Mouse (Mus musculus): Measurements from ENCODE around the gene Cyb5d1. TPM values are rescaled to one million over a fixed set of nuclear protein-coding genes. Genes with fewer than 3 reads are reported as not detected.

The Cyb5d1 gene
- polyA plus RNA-seq, 1 experiment, result 22.5 TPM

DNA sequence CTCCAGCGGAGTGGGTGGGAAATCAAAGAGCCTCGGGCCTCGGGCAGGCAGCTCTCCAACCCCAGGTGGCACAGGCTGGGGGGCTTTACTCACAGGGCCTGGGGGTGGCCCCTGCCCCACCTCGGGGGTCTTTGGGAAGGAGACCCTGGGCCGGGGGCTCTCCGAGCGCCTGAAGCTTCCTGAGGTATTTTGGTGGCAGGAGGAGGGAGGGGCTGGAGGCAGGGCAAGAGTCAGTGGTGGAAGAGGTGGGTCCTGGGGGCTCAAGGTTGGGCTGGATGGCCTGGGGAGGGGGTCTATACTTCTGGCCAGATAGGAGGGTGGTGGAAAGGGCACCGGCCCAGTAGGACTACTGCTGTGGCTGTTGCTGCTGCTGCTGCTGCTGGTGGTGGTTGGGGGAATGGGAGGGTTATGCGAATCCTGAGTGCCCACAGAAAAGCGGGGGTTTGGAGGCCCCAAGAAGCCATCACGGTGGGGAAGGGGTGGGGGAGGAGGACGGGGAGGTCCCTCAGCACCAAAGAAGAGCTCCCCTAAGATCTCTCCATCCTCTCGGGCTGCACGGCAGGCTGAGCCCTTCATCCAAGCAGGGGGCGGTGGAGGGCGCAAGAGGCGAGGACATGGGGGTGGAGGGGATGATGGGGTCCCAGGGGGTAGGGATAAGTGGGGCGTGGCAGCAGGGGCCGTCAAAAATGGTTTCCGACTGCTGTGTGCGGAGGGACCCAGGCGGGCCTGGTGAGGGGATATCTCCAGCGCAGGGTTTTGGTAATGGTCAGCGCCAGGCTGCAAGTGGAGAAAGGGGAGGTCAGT lies 10.2 kb upstream of the Cyb5d1 start:
- H3K4me1 ChIP-seq (ENCODE audit: control insufficient read depth, insufficient read depth, low read length), result 0 out of 2 replicates have a peak, but pooled peaks cover 4% of the 10 kb centered on the region
- no peak overlapping the region for H3K27ac ChIP-seq (ENCODE audit: insufficient read depth, low read depth, low read length)
- no peak for TF ChIP-seq POLR2A (IDR thresholded peaks at IDR 0.05; ENCODE audit: borderline replicate concordance, low read depth, low read length)
- TF ChIP-seq CTCF (IDR thresholded peaks at IDR 0.05; ENCODE audit: low read depth, low read length), result no peak
- no peak overlapping the region for H3K4me3 ChIP-seq (ENCODE audit: insufficient read depth, low read length)

DNA sequence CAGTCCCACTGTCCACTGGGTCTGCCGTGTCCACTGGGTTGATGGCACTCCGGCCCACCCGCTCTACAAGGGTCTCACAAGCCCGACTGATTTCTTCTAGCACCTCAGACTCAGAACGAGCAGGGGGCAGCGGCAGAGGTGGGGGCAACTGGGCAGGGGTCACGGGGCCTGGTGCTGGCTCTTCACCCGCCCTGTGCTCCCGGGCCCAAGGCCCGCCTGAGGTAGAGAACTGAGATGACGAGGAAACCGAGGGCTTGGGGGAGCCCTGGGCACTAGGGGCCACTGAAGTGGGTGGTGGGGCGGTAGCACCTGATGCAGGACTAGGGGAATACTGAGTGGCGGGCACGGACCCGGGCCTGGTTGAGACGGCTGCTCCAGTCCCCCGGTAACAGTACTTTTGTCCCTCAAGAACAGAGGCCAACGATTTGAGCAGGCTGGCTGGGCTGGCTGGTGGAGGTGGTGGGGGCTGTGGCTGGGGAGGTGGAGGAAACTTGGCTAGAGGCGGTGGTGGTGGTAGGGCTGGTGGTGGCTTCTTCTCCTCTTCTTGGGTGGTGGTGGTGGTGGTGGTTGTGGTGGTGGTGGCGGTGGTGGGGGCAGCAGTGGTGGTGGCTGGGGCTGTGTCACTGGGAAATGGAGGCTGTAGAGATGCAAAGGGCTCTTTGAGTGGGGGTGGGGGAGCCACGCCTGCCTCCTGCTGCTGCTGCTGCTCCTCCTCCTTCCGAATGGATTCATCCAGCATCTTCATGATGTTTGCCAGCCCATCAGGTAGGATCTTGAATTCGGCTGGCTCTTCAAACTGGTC lies 9.4 kb upstream of the Cyb5d1 start:
- Histone ChIP-seq H3K27ac (ENCODE audit: insufficient read depth, low read depth, low read length) (no peak overlapping the region), H3K4me3 (ENCODE audit: insufficient read depth, low read length) (no peak overlapping the region), H3K4me1 (ENCODE audit: control insufficient read depth, insufficient read depth, low read length) (0 out of 2 replicates have a peak, but pooled peaks cover 4% of the 10 kb centered on the region)
- no peak for TF ChIP-seq POLR2A (IDR thresholded peaks at IDR 0.05; ENCODE audit: borderline replicate concordance, low read depth, low read length)
- TF ChIP-seq CTCF (IDR thresholded peaks at IDR 0.05; ENCODE audit: low read depth, low read length), result no peak

DNA sequence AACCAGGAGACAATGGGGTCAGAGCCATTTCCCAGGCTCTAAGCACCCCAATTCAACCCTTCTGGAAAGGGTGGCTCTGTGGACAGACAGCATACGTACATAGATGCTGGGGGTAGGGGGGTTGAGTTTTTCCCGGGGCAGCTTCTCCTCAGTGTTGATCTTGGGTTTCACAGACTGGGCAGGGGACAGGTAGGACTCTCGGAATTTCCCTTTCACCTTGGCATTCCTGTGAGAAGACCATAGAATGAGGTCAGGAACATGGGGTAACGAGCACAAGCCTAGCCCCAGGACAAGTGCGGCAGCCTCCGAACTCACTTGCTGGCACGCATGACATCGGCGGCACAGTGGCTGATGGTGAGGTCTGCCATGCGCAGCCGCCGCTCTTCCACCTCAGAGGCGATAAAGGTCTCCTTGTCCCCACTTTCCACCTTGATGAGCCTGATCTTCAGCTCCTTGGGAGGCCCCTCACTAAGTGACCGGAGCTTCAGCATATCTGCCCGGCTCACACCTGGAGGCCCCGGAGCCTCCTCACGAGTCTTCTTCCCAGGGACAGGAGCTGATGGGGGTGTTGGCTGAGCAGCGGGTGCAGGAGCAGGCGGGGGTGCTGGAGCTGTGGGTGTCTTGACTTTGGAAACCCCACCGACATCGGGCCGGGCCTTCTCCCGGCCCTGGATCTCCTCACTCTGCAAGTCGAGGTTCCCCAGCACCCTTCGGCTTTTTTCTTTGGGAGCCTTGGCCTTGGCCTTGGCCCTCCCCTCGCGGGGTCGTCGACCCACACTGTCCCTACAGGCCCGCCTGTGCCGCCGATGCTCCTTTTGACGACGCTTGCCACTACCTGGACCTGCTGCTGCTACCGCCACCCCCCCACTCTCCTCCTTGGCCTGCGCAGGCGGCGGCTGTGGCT lies 8.5 kb upstream of the Cyb5d1 start:
- no peak overlapping the region for H3K27ac ChIP-seq (ENCODE audit: insufficient read depth, low read depth, low read length)
- 0 out of 2 replicates have a peak, but pooled peaks cover 4% of the 10 kb centered on the region for H3K4me1 ChIP-seq (ENCODE audit: control insufficient read depth, insufficient read depth, low read length)
- H3K4me3 ChIP-seq (ENCODE audit: insufficient read depth, low read length), result no peak overlapping the region
- TF ChIP-seq CTCF (IDR thresholded peaks at IDR 0.05; ENCODE audit: low read depth, low read length), result no peak
- no peak for TF ChIP-seq POLR2A (IDR thresholded peaks at IDR 0.05; ENCODE audit: borderline replicate concordance, low read depth, low read length)

DNA sequence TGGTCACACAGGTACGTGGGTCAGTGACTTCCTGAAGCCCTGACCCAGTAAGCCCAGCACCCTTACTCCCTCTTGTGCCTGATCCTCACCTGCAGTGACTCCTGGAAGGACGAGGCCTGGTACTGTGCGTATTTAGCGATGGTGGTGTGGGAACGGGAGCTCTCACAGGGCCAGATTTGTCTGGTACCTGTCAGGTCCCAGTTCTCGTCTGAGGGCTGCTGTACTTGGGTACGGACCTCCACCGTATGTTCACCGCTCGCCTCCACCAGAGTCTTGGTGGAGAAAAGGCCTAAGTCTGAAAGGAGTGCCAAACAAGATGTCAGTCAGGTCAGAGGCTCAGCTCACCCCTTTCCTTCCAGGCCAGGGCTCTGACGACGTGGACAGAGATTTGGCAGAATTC lies 6.6 kb upstream of the Cyb5d1 start:
- TF ChIP-seq CTCF (IDR thresholded peaks at IDR 0.05; ENCODE audit: low read depth, low read length), result no peak
- no peak for TF ChIP-seq POLR2A (IDR thresholded peaks at IDR 0.05; ENCODE audit: borderline replicate concordance, low read depth, low read length)
- H3K4me1 ChIP-seq (ENCODE audit: control insufficient read depth, insufficient read depth, low read length), result no peaks in the 10 kb centered on the region
- H3K27ac ChIP-seq (ENCODE audit: insufficient read depth, low read depth, low read length), result no peak overlapping the region
- H3K4me3 ChIP-seq (ENCODE audit: insufficient read depth, low read length), result no peak overlapping the region

DNA sequence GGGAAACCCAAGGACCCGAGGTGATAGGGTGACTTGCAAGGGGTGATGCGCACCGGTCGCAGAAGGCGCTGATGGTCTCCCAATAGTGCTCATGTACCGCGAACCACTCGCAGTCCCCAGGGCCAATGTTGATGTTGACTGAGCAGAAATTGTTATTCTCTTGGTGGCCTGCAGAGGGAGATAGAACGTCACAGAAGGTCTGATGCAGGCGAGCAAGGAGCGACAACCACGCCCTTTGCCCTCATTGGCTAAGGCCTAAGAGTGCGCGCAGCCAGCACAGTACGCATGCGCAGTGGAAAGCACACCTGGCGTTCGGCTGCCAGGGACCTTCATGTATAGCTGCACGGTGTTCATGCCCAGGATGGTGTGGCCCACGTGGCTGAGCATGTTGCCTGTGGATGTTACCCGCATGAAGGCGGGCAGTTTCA lies 5.8 kb upstream of the Cyb5d1 start:
- Histone ChIP-seq H3K4me3 (ENCODE audit: insufficient read depth, low read length) (no peak overlapping the region), H3K27ac (ENCODE audit: insufficient read depth, low read depth, low read length) (no peak overlapping the region), H3K4me1 (ENCODE audit: control insufficient read depth, insufficient read depth, low read length) (no peaks in the 10 kb centered on the region)
- TF ChIP-seq CTCF (IDR thresholded peaks at IDR 0.05; ENCODE audit: low read depth, low read length) (peak; percentile 55; the same call in 1 of the 2 replicates), POLR2A (IDR thresholded peaks at IDR 0.05; ENCODE audit: borderline replicate concordance, low read depth, low read length) (no peak)

DNA sequence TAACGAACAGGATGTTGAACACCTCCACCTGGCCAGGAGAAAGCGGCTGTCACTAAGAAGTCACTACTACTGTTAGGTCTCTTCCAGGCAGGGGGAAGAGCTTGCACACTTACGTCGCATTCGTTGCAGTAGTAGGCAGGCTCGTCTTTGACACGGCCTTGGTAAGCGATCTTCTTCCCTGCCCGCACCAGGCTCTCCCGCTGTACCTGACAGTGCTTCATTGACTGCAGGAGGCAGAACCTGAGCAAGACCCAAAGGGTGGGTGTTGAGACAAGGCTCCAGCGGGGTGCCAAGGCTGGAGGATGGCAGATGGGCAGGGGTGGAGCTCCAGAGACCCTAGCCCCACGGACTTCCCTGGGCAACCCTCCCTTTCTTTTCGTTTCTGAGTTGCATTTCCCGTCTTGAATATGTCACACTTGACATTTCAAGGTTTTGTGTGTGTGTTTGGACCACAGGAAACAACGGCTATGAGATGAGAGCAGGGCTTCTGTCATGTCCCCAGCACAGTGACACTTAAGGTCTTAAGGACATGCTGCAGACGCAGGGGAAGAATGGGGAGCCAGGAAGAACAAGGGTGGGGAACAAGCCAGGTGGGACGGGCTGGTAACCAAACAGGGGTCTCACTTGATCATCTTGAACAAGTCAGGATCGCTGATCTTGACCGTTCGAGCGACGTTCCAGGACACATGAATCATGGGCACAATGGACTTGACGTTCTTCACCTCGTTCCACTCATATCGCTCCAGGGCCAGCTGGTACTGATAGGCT lies 4.8 kb upstream of the Cyb5d1 start:
- H3K27ac ChIP-seq (ENCODE audit: insufficient read depth, low read depth, low read length), result no peak overlapping the region
- TF ChIP-seq CTCF (IDR thresholded peaks at IDR 0.05; ENCODE audit: low read depth, low read length), result no peak
- no peak for TF ChIP-seq POLR2A (IDR thresholded peaks at IDR 0.05; ENCODE audit: borderline replicate concordance, low read depth, low read length)
- no peaks in the 10 kb centered on the region for H3K4me1 ChIP-seq (ENCODE audit: control insufficient read depth, insufficient read depth, low read length)
- no peak overlapping the region for H3K4me3 ChIP-seq (ENCODE audit: insufficient read depth, low read length)

DNA sequence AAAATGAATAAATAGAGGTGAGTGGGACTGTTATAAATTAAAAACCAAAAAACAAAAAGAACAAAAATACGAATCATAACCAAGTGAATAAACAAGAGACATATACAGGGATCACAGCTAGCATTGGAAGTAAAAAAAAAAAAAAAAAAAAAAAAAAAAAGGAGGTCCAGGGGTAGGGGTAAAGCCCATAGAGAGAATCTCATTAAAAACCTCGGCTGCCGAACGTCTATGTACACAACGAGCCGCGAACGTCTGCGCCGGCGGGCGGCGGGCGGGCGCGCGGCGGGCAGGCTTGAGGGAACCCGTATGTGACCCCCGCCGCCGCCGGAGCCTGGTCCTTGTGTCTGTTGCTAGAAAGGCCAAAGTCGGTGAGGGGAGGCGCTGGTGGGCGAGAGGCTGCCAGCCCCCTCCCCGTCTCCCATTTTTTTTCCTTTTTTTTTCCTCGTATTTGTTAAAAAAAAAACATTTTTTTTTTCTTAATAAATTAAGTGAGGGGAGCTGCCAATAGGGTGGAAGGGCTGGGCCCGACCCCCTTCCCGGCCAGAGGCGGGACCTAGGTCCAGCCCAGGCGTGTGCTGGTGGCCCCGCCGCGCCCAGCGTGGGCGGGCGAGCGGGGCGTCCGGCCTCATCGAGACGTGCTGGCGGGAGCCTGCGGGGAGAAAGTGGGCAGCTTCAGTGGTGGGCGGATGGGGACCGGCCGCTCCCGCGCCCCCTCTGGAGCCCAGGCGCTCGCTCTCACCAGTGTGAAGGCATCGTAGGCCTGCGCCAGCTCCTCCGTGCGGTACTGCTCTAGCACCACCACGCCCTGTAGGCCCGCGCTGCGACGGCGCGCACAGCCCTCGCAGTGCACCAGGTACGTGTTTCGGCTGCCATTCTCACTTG lies 4.0 kb upstream of the Cyb5d1 start:
- no peaks in the 10 kb centered on the region for H3K4me1 ChIP-seq (ENCODE audit: control insufficient read depth, insufficient read depth, low read length)
- no peak overlapping the region for H3K4me3 ChIP-seq (ENCODE audit: insufficient read depth, low read length)
- no peak for TF ChIP-seq POLR2A (IDR thresholded peaks at IDR 0.05; ENCODE audit: borderline replicate concordance, low read depth, low read length)
- TF ChIP-seq CTCF (IDR thresholded peaks at IDR 0.05; ENCODE audit: low read depth, low read length), result no peak
- no peak overlapping the region for H3K27ac ChIP-seq (ENCODE audit: insufficient read depth, low read depth, low read length)

Measured in bone marrow macrophage, adult 2 months (primary cell).